In genomic region chr7:27359706-27360358, GRCm38 (mm10) we compare ENCODE assay signal across 30 mouse cellular contexts. TPM values are rescaled to one million over a fixed set of nuclear protein-coding genes. Genes with fewer than 3 reads are reported as not detected.
DNase-seq lines count a peak whose midpoint lies in the region; ATAC-seq lines count a peak whose summit lies in the region.
"Had no signal": no experiment of that assay in that cellular context is flagged by ENCODE, and none has a peak within 500 bp of the region (broad histone marks: within the 10 kb centered on the region; RNA-seq: fewer than 3 reads in every experiment).

No protein-coding gene starts in this region.

- 85% methylated on average over 9 of the region's 9 CpGs for WGBS in midbrain, embryonic 11.5 days
- 87% methylated on average over 9 of the region's 9 CpGs for WGBS in midbrain, embryonic 13.5 days
- 86% methylated on average over 9 of the region's 9 CpGs for WGBS in forebrain, embryonic 12.5 days

- no peak overlapping the region for H3K9ac ChIP-seq in midbrain, embryonic 11.5 days (ENCODE audit: low read length)
- H3K9ac ChIP-seq in midbrain, embryonic 13.5 days (replicated peaks): no peak overlapping the region
- H3K9ac ChIP-seq in forebrain, embryonic 12.5 days: no peak overlapping the region
- H3K9ac ChIP-seq: embryonic facial prominence, embryonic 12.5 days; embryonic facial prominence, embryonic 15.5 days; forebrain, embryonic 15.5 days; heart, embryonic 12.5 days; heart, embryonic 15.5 days; hindbrain, embryonic 14.5 days had no signal

- DNase-seq in cerebellum, adult 9-11 months: peak; percentile 38
- DNase-seq in cerebellum, postnatal 4 days (ENCODE audit: low spot score in 2 of 2): no peak
- DNase-seq in midbrain, embryonic 11.5 days (ENCODE audit: low spot score, missing footprints): peak; percentile 26
- DNase-seq in ES-CJ7 (ENCODE audit: low read depth, low spot score): peak; percentile 74
- peak; percentile 68 for DNase-seq in ZHBTc4 (ENCODE audit: low read depth, low spot score)
- no peak for DNase-seq in yolk sac, embryonic 10.5 days (ENCODE audit: low spot score)
- DNase-seq: adrenal gland, adult 8-10 months; adrenal gland, postnatal 25 days; cerebellum, adult 11-12 months; cerebellum, adult 8-10 months; cerebellum, postnatal 14 days; gastrocnemius, postnatal 10 days; heart, adult 18-20 months; heart, postnatal 10 days; heart, postnatal 4 days had no signal

- H3K36me3 ChIP-seq in midbrain, embryonic 11.5 days (ENCODE audit: control insufficient read depth, insufficient read depth, low read length): no peaks in the 10 kb centered on the region
- H3K36me3 ChIP-seq in midbrain, embryonic 13.5 days: no peaks in the 10 kb centered on the region
- H3K36me3 ChIP-seq in forebrain, embryonic 12.5 days (replicated peaks): no peaks in the 10 kb centered on the region
- H3K36me3 ChIP-seq: embryonic facial prominence, embryonic 12.5 days; embryonic facial prominence, embryonic 15.5 days; forebrain, embryonic 15.5 days; heart, embryonic 12.5 days; heart, embryonic 15.5 days had no signal

- H3K27me3 ChIP-seq in midbrain, embryonic 11.5 days (ENCODE audit: control insufficient read depth, insufficient read depth, low read length): peaks cover 42% of the 10 kb centered on the region
- H3K27me3 ChIP-seq in midbrain, embryonic 13.5 days: peaks cover 60% of the 10 kb centered on the region
- peaks cover 67% of the 10 kb centered on the region for H3K27me3 ChIP-seq in forebrain, embryonic 12.5 days

- peaks cover 2% of the 10 kb centered on the region; the same call in 1 of the 2 replicates for H3K9me3 ChIP-seq in midbrain, embryonic 11.5 days (ENCODE audit: control insufficient read depth, low read length)
- no peaks in the 10 kb centered on the region for H3K9me3 ChIP-seq in midbrain, embryonic 13.5 days
- H3K9me3 ChIP-seq in forebrain, embryonic 12.5 days: no peaks in the 10 kb centered on the region
- H3K9me3 ChIP-seq: embryonic facial prominence, embryonic 12.5 days; embryonic facial prominence, embryonic 15.5 days; forebrain, embryonic 15.5 days; heart, embryonic 12.5 days; heart, embryonic 15.5 days had no signal

- H3K4me3 ChIP-seq in midbrain, embryonic 11.5 days (ENCODE audit: low read depth, low read length): no peak overlapping the region
- no peak overlapping the region for H3K4me3 ChIP-seq in midbrain, embryonic 13.5 days (replicated peaks)
- H3K4me3 ChIP-seq in forebrain, embryonic 12.5 days (replicated peaks): no peak overlapping the region
- H3K4me3 ChIP-seq: embryonic facial prominence, embryonic 12.5 days; embryonic facial prominence, embryonic 15.5 days; forebrain, embryonic 15.5 days; heart, embryonic 12.5 days; heart, embryonic 15.5 days had no signal

- no peak for ATAC-seq in midbrain, embryonic 11.5 days (ENCODE audit: low FRiP score)
- no peak for ATAC-seq in midbrain, embryonic 13.5 days
- no peak for ATAC-seq in forebrain, embryonic 12.5 days (ENCODE audit: low FRiP score)
- ATAC-seq: activated CD4-positive, CD25-positive, alpha-beta regulatory T cell, adult 4 months; forebrain, embryonic 15.5 days; hindbrain, postnatal 0 days; inflammation-experienced regulatory T-cells, adult 6 months; intestine, embryonic 16.5 days; Patski had no signal

- H3K27ac ChIP-seq in midbrain, embryonic 11.5 days (ENCODE audit: low read depth, low read length): no peak overlapping the region
- H3K27ac ChIP-seq in midbrain, embryonic 13.5 days: no peak overlapping the region
- H3K27ac ChIP-seq in forebrain, embryonic 12.5 days: no peak overlapping the region
- H3K27ac ChIP-seq: embryonic facial prominence, embryonic 12.5 days; embryonic facial prominence, embryonic 15.5 days; forebrain, embryonic 15.5 days; heart, embryonic 15.5 days; hindbrain, embryonic 14.5 days; hindbrain, postnatal 0 days had no signal

- H3K4me1 ChIP-seq in midbrain, embryonic 11.5 days (ENCODE audit: control insufficient read depth, insufficient read depth, low read length): peaks cover 6% of the 10 kb centered on the region
- peaks cover 25% of the 10 kb centered on the region for H3K4me1 ChIP-seq in midbrain, embryonic 13.5 days (replicated peaks)
- H3K4me1 ChIP-seq in forebrain, embryonic 12.5 days: peaks cover 31% of the 10 kb centered on the region

- H3K4me2 ChIP-seq in midbrain, embryonic 11.5 days: no peak overlapping the region
- H3K4me2 ChIP-seq in midbrain, embryonic 13.5 days (replicated peaks): no peak overlapping the region
- no peak overlapping the region for H3K4me2 ChIP-seq in forebrain, embryonic 12.5 days
- H3K4me2 ChIP-seq: embryonic facial prominence, embryonic 12.5 days; forebrain, embryonic 15.5 days; heart, embryonic 12.5 days; heart, embryonic 15.5 days; hindbrain, embryonic 14.5 days had no signal

RNA-seq across cellular contexts. Expression of gene Gm20479, which starts 2.6 kb away (rescaled TPM):
- polyA plus RNA-seq in midbrain, embryonic 11.5 days (2014; fragmentation: Nextera tagmentation; extraction: Ambion mirVana): not detected in 2 replicates
- 0.53 TPM in 1 of 2 replicates, not detected in the other for polyA plus RNA-seq in midbrain, embryonic 13.5 days (2015; fragmentation: Nextera tagmentation; extraction: Ambion mirVana)
- polyA plus RNA-seq in forebrain, embryonic 12.5 days (2016; fragmentation: Nextera tagmentation; extraction: Ambion mirVana): 1.5 TPM in 1 of 2 replicates, not detected in the other
- polyA plus RNA-seq: brain, embryonic 14.5 days; forebrain, embryonic 11.5 days; heart, embryonic 15.5 days; hindbrain, embryonic 14.5 days; hindbrain, postnatal 0 days; intestine, embryonic 16.5 days had no signal

RNA-seq across cellular contexts. Expression of gene Shkbp1, which starts 4.0 kb away (rescaled TPM):
- 45.9 and 50.7 TPM in 2 replicates for polyA plus RNA-seq in midbrain, embryonic 11.5 days (2014; fragmentation: Nextera tagmentation; extraction: Ambion mirVana)
- polyA plus RNA-seq in midbrain, embryonic 13.5 days (2015; fragmentation: Nextera tagmentation; extraction: Ambion mirVana): 67.2 and 84.3 TPM in 2 replicates
- polyA plus RNA-seq in forebrain, embryonic 12.5 days (2016; fragmentation: Nextera tagmentation; extraction: Ambion mirVana): 77.1 and 81.2 TPM in 2 replicates

RNA-seq across cellular contexts. Expression of gene Ltbp4, which starts 22.3 kb away (rescaled TPM):
- 2.9 and 5.8 TPM in 2 replicates for polyA plus RNA-seq in midbrain, embryonic 11.5 days (2014; fragmentation: Nextera tagmentation; extraction: Ambion mirVana)
- polyA plus RNA-seq in midbrain, embryonic 13.5 days (2015; fragmentation: Nextera tagmentation; extraction: Ambion mirVana): 8.0 and 9.1 TPM in 2 replicates
- 12.4 and 16.5 TPM in 2 replicates for polyA plus RNA-seq in forebrain, embryonic 12.5 days (2016; fragmentation: Nextera tagmentation; extraction: Ambion mirVana)

Comparison
In these comparisons a context has a peak if more than half of its experiments do, and no peak if none do; other contexts are left out.
1. DNase-seq: peak in cerebellum, adult 9-11 months (single experiment), midbrain, embryonic 11.5 days (single experiment), ES-CJ7 (single experiment) and ZHBTc4 (single experiment); none in cerebellum, postnatal 4 days (0 of 2) and yolk sac, embryonic 10.5 days (single experiment).